Mouse (Mus musculus): Measurements from ENCODE around the gene Gm10974. TPM values are rescaled to one million over a fixed set of nuclear protein-coding genes. Genes with fewer than 3 reads are reported as not detected.

Gene Gm10974
- polyA plus RNA-seq, 1 experiment = not detected

- Histone ChIP-seq H3K4me3 (replicated peaks) (no peak overlapping the region), H3K9me3 (peaks cover 12% of the 10 kb centered on the region), H3K27me3 (replicated peaks) (no peaks in the 10 kb centered on the region), H3K4me1 (peaks cover 59% of the 10 kb centered on the region), H3K36me3 (replicated peaks; ENCODE audit: low read length) (peaks cover 63% of the 10 kb centered on the region)
- TF ChIP-seq FLI1 (IDR thresholded peaks at IDR 0.05; ENCODE audit: low read length) (no peak), GATA1 (IDR thresholded peaks at IDR 0.05; ENCODE audit: borderline replicate concordance, low read length) (no peak)
Observed at GRCm38 (mm10) chr7:66355791-66356522, 9.7 kb upstream of the Gm10974 start.

GRCm38 (mm10) chr7:66358461-66358860 is 7.2 kb upstream of the Gm10974 start:
- H3K9me3 ChIP-seq = peaks cover 30% of the 10 kb centered on the region
- no peak overlapping the region for H3K4me3 ChIP-seq (replicated peaks)

GRCm38 (mm10) chr7:66359044-66359443 is 6.7 kb upstream of the Gm10974 start:
- H3K9me3 ChIP-seq = peaks cover 34% of the 10 kb centered on the region
- TF ChIP-seq GATA1 (IDR thresholded peaks at IDR 0.05; ENCODE audit: borderline replicate concordance, low read length) (no peak), FLI1 (IDR thresholded peaks at IDR 0.05; ENCODE audit: low read length) (no peak)
- H3K4me3 ChIP-seq (replicated peaks) = peak overlapping the region; percentile 54

More at GRCm38 (mm10) chr7:66358461-66358860, 7.2 kb upstream of the Gm10974 start:
- H3K27me3 ChIP-seq (replicated peaks) = no peaks in the 10 kb centered on the region
- no peak for TF ChIP-seq FLI1 (IDR thresholded peaks at IDR 0.05; ENCODE audit: low read length)
- no peak for TF ChIP-seq GATA1 (IDR thresholded peaks at IDR 0.05; ENCODE audit: borderline replicate concordance, low read length)
- H3K36me3 ChIP-seq (replicated peaks; ENCODE audit: low read length) = peaks cover 64% of the 10 kb centered on the region
- peaks cover 38% of the 10 kb centered on the region for H3K4me1 ChIP-seq

DNA sequence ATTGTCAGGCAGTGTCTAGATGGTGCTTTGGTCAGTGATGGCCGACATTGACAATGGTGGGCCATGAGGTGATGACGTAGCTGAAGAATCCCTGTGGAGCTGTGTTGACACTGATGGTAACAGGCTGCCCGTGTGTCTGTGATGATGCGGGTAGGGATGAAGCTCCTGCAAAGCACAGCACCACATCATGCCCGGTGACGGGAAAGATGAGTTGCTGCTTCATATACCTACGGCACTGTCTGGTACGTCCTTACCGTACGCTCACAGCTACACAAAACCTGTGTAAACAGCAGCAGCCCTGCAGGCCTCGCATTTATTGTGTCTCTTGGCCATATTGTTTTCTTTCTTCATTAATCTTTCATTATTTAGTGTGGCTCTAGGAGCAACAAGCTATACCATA is 1.2 kb upstream of the Gm10974 start:
- no peak for TF ChIP-seq FLI1 (IDR thresholded peaks at IDR 0.05; ENCODE audit: low read length)
- no peak for TF ChIP-seq GATA1 (IDR thresholded peaks at IDR 0.05; ENCODE audit: borderline replicate concordance, low read length)
- H3K4me1 ChIP-seq = peaks cover 42% of the 10 kb centered on the region
- peaks cover 38% of the 10 kb centered on the region for H3K9me3 ChIP-seq
- no peaks in the 10 kb centered on the region for H3K27me3 ChIP-seq (replicated peaks)
- peaks cover 77% of the 10 kb centered on the region for H3K36me3 ChIP-seq (replicated peaks; ENCODE audit: low read length)
- peak overlapping the region; percentile 62 for H3K4me3 ChIP-seq (replicated peaks)

More at GRCm38 (mm10) chr7:66359044-66359443, 6.7 kb upstream of the Gm10974 start:
- Histone ChIP-seq H3K36me3 (replicated peaks; ENCODE audit: low read length) (peaks cover 67% of the 10 kb centered on the region), H3K4me1 (peaks cover 41% of the 10 kb centered on the region), H3K27me3 (replicated peaks) (no peaks in the 10 kb centered on the region)

DNA sequence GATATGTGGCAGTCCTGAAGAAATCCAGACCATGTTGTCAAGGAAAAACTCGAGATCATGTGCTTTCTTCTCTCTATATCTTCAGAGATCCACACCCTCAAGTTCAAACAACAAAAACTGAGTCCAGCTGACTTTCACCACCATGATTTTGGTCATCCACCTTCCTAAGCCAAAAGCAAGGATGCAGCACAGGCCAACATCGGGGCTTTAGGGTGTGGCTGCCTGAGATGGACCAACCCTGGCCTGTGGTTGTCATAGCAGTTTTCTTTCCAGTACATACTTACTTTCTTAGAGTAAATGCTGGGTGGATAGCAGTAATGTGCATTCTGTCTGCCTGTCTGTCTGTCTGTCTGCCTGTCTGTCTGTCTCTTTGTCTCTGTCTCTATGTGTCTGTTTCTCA is 294 bp upstream of the Gm10974 start:
- Histone ChIP-seq H3K4me3 (replicated peaks) (no peak overlapping the region), H3K27me3 (replicated peaks) (no peaks in the 10 kb centered on the region)

GRCm38 (mm10) chr7:66369071-66369933 is 3.6 kb downstream of the Gm10974 start:
- Histone ChIP-seq H3K9me3 (peaks cover 4% of the 10 kb centered on the region), H3K4me1 (peaks cover 82% of the 10 kb centered on the region), H3K27me3 (replicated peaks) (no peaks in the 10 kb centered on the region), H3K4me3 (replicated peaks) (peak overlapping the region; percentile 14), H3K36me3 (replicated peaks; ENCODE audit: low read length) (peaks cover 79% of the 10 kb centered on the region)
- no peak for TF ChIP-seq GATA1 (IDR thresholded peaks at IDR 0.05; ENCODE audit: borderline replicate concordance, low read length)
- TF ChIP-seq FLI1 (IDR thresholded peaks at IDR 0.05; ENCODE audit: low read length) = no peak

More for the DNA sequence above, 294 bp upstream of the Gm10974 start:
- peaks cover 51% of the 10 kb centered on the region for H3K4me1 ChIP-seq
- peaks cover 73% of the 10 kb centered on the region for H3K36me3 ChIP-seq (replicated peaks; ENCODE audit: low read length)
- TF ChIP-seq GATA1 (IDR thresholded peaks at IDR 0.05; ENCODE audit: borderline replicate concordance, low read length) (no peak), FLI1 (IDR thresholded peaks at IDR 0.05; ENCODE audit: low read length) (no peak)
- H3K9me3 ChIP-seq = peaks cover 30% of the 10 kb centered on the region

DNA sequence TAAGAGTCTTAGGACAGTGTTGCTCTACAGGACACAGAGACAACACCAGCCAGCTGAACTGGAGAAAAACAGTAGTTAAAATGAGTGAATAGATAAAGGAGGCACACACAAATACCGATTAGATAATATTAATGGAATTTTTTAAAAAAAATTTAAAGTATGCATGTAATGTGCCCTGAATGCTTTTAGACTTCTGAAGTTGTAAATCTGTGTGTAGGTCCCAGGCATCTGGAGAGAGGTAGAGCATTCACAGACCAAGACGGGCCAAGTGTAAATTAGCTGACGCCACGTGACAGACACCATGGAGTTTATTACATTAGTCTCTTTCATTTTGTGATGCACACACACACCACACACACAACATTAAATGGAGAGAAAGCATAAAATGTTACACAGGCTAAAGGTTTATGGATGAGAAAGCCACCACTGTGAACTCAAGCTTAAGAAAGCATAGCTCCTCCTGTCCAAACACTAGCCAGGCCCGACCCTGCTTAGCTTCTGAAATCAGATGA is 4.3 kb downstream of the Gm10974 start:
- Histone ChIP-seq H3K27me3 (replicated peaks) (no peaks in the 10 kb centered on the region), H3K4me1 (peaks cover 86% of the 10 kb centered on the region), H3K4me3 (replicated peaks) (no peak overlapping the region), H3K9me3 (no peaks in the 10 kb centered on the region), H3K36me3 (replicated peaks; ENCODE audit: low read length) (peaks cover 80% of the 10 kb centered on the region)
- TF ChIP-seq FLI1 (IDR thresholded peaks at IDR 0.05; ENCODE audit: low read length) = no peak
- TF ChIP-seq GATA1 (IDR thresholded peaks at IDR 0.05; ENCODE audit: borderline replicate concordance, low read length) = no peak

DNA sequence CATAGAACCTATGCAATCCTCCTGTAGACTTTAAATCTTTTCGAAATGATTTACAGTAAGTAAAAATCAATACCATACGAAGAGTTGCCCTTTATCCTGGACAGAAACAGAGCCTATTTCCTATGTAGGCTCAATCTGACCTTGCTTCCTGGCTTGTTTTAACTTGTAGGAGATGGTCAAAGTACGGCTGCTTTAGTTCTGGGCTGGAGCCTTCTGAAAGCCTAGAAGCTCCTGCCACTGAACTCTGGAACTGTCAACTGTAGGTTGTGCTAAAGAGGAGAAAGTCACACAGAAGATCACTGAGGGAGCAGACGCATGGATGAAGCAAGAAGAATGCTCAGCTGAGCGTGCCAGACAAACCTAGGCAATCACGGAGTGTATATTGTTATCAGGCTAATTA is 5.3 kb downstream of the Gm10974 start:
- H3K9me3 ChIP-seq = no peaks in the 10 kb centered on the region
- peaks cover 80% of the 10 kb centered on the region for H3K36me3 ChIP-seq (replicated peaks; ENCODE audit: low read length)
- peaks cover 88% of the 10 kb centered on the region for H3K4me1 ChIP-seq
- no peak for TF ChIP-seq GATA1 (IDR thresholded peaks at IDR 0.05; ENCODE audit: borderline replicate concordance, low read length)
- TF ChIP-seq FLI1 (IDR thresholded peaks at IDR 0.05; ENCODE audit: low read length) = no peak
- no peaks in the 10 kb centered on the region for H3K27me3 ChIP-seq (replicated peaks)
- no peak overlapping the region for H3K4me3 ChIP-seq (replicated peaks)

DNA sequence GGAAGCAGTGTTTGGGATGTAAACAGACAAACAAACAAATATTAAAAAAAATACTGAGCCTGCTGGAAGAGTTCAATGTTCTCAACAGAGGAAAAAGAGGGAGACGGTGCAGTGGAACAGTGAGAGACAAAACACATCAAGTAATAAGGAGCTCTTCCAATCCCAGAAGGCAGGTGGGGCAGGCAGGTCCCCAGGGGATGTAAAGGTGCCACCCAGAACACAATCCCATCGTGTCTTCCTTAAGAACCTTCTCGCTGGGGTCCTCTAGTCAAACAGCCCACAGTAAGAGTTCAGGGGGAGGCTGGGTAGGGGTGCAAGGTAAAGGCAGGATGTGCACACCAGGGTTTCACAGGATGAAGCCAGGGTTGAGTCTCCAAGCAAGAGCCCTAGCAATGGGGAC is 7.7 kb downstream of the Gm10974 start:
- no peaks in the 10 kb centered on the region for H3K9me3 ChIP-seq
- H3K4me1 ChIP-seq = peaks cover 88% of the 10 kb centered on the region
- no peak overlapping the region for H3K4me3 ChIP-seq (replicated peaks)
- H3K36me3 ChIP-seq (replicated peaks; ENCODE audit: low read length) = peaks cover 69% of the 10 kb centered on the region
- no peaks in the 10 kb centered on the region for H3K27me3 ChIP-seq (replicated peaks)
- no peak for TF ChIP-seq FLI1 (IDR thresholded peaks at IDR 0.05; ENCODE audit: low read length)
- no peak for TF ChIP-seq GATA1 (IDR thresholded peaks at IDR 0.05; ENCODE audit: borderline replicate concordance, low read length)
